Mouse (Mus musculus) heart, adult 10 weeks (tissue): ENCODE measurements around the gene Hykk. TPM values are rescaled to one million over a fixed set of nuclear protein-coding genes. Genes with fewer than 3 reads are reported as not detected.

Source experiments
- polyA plus RNA-seq: library from polyadenylated mRNA; stranded (reverse); fragments of 350-450 nt; fragmentation: Illumina TruSeq; extraction: RNeasy Lipid Tissue Mini Kit (QIAGEN cat#74804); gene quantifications from one replicate; pipeline ENCODE4 v1.2.3, GENCODE M21; 2014; ENCODE audit warnings: low read depth, low replicate concordance

The Hykk gene
- polyA plus RNA-seq, result 1.2 TPM

GRCm38 (mm10) chr9:54917010-54917677 lies at the start of gene Hykk:
Gene Hykk, plus strand, starts transcription at chr9:54917283.

DNA sequence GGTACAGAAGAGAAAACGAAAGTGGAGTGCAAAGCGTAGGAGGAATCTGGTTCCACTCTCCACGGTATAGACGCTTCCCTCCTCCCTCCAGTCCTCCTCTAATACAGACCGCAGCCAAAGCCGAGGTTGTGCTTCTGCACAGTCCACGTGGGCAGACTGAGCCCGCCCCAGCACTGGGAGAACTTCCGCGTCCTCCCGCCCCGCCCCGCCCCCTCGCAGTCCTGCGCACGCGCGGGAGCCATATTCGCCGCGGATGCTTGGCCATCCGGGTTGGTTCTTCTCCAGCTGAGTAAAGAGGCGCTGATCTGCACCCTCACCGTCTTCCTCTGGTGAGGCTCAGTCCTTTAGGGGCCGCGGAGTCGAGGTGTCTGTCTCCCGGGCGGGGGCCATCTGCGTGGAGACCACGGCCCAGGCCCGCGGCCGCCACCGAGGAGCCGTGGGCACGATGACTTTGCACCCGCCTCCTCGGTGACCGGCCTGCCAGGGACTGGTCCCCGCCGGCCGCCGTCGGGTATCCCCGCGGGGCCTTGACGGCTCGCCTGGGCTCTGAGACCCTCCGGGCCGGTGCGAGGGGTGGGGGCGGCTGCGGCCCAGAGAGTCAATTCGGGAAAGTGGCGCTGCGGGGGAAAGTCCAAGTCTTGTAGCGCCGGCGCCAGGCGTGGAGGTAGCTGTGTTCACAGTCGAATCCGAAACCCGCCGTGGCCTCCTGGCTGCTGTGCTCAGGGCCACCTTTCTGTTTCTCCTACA lies 33.7 kb downstream of the Hykk start, which contains the start of the genes Psma4 and AY074887:
Psma4 (plus strand) TSS at position 216 of the 747 bp plus-strand sequence.
AY074887 (minus strand) TSS at position 424 of the 747 bp plus-strand sequence.

DNA sequence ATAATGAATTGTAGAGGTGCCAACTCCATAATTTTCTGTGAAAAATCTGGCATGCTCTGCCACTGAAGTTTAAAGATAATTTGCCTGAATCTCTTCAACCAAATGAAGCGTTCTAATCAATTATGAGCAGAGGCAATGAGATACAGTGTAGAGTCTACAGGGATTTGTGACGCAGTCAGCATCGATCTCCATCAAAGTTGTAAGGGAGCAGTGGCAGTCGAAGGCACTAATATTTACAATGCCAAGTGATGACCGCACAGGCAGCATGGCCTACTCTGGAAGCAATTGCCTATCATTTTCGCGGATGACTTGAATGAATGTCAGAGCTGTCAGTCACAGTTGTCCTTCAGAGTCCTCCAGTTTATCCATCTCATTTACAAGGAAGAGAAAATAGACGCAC lies 63.6 kb downstream of the Hykk start, which contains the start of gene Chrna5:
Chrna5 (plus strand) TSS at position 207 of the 400 bp plus-strand sequence.

Other genes starting within 250 kb of the Hykk start
- gene Dnaja4, start 218.4 kb upstream of the Hykk start, polyA plus RNA-seq, result 90.6 TPM
- gene Wdr61, start 182.8 kb upstream of the Hykk start, polyA plus RNA-seq, result 42.7 TPM
- gene Crabp1, start 152.5 kb upstream of the Hykk start, polyA plus RNA-seq, result 0.65 TPM
- 22.0 TPM for gene Ireb2, start 53.5 kb upstream of the Hykk start, polyA plus RNA-seq
- 196 TPM for gene Psma4, start 33.5 kb downstream of the Hykk start, polyA plus RNA-seq
- gene AY074887, start 33.7 kb downstream of the Hykk start, polyA plus RNA-seq, result not detected
- not detected for gene Chrna5, start 63.6 kb downstream of the Hykk start, polyA plus RNA-seq
- gene Chrna3, start 109.3 kb downstream of the Hykk start, polyA plus RNA-seq, result 0.13 TPM
- gene Chrnb4, start 131.5 kb downstream of the Hykk start, polyA plus RNA-seq, result 0.16 TPM
- gene Ube2q2, start 231.6 kb downstream of the Hykk start, polyA plus RNA-seq, result 29.4 TPM